Mouse (Mus musculus) megakaryocyte-erythroid progenitor cell, adult 5 weeks (primary cell): ENCODE data around the gene Abr. TPM values are rescaled to one million over a fixed set of nuclear protein-coding genes. Genes with fewer than 3 reads are reported as not detected.

ENCODE experiments used
- polyA plus RNA-seq: library from polyadenylated mRNA; stranded (reverse); fragments of >175 nt; gene quantifications from 2 replicates; pipeline ENCODE4 v1.2.3, GENCODE M21; 2012

Gene Abr
- 24.9 and 28.7 TPM in 2 replicates for polyA plus RNA-seq

GRCm38 (mm10) chr11:76622152-76622565, at the start of gene Abr:
TSS of gene Abr (minus strand) at chr11:76622314.

GRCm38 (mm10) chr11:76406702-76407583, 215.2 kb downstream of the Abr start, which contains the start of gene Timm22:
TSS of gene Timm22 (plus strand) at chr11:76406952.

GRCm38 (mm10) chr11:76398798-76399586, 223.1 kb downstream of the Abr start, which contains the start of gene Nxn:
TSS of gene Nxn (minus strand) at chr11:76399140.

Other genes starting within 250 kb of the Abr start
- 19.9 and 22.9 TPM in 2 replicates for gene Nxn, start 223.2 kb downstream of the Abr start, polyA plus RNA-seq
- 27.6 and 32.4 TPM in 2 replicates for gene Timm22, start 215.4 kb downstream of the Abr start, polyA plus RNA-seq
- gene Bhlha9, start 50.2 kb upstream of the Abr start, polyA plus RNA-seq = not detected in 2 replicates
- gene Trarg1, start 57.5 kb upstream of the Abr start, polyA plus RNA-seq = not detected in 2 replicates
- 1.3 and 1.7 TPM in 2 replicates for gene Gosr1, start 141.3 kb upstream of the Abr start, polyA plus RNA-seq
- 4.1 and 4.6 TPM in 2 replicates for gene Cpd, start 224.7 kb upstream of the Abr start, polyA plus RNA-seq